Mouse (Mus musculus) left cerebral cortex, adult 2 months (tissue): ENCODE measurements around the gene Lingo1. TPM values are rescaled to one million over a fixed set of nuclear protein-coding genes. Genes with fewer than 3 reads are reported as not detected.

Source experiments
- DNase-seq, 2 experiments: peaks; one replicate each; pipeline ENCODE4 v3.0.0; 2021 to 2022; ENCODE audit warnings: low spot score in 2 of 2, mixed read lengths in 1 of 2; ENCODE audit errors: extremely low spot score in 1 of 2
- H3K27ac ChIP-seq: fragments of 200-600 bp; 2 replicates; pipeline ENCODE4 v1.8.1; 2022
- H3K4me3 ChIP-seq: fragments of 200-600 bp; 2 replicates; pipeline ENCODE4 v1.8.1; 2022
- CTCF ChIP-seq: fragments of 200-600 bp; IDR thresholded peaks from 2 replicates; pipeline ENCODE4 v1.8.1; 2022; ENCODE audit warnings: antibody characterized with exemption, mild to moderate bottlenecking, moderate library complexity
- intact Hi-C: fragments of 180-260 bp; cut with DNase I; formaldehyde crosslinking; loops from one replicate; pipeline ENCODE4 v1.15.1; 2025
- long read RNA-seq, 2 experiments: library from polyadenylated mRNA; stranded (forward); transcript quantifications; one replicate each; pipeline ENCODE4 v2.0.0; 2021; ENCODE audit warnings: borderline mapping rate in 2 of 2
- total RNA-seq, 2 experiments: library from RNA; stranded (reverse); gene quantifications; 2 replicates each; pipeline ENCODE4 v1.2.3; 2021

Lingo1 gene
- 100 to 1,000 TPM; 481 to 504 TPM for total RNA-seq
- long read RNA-seq, experiment 1, transcript Lingo1-203 (2 exons, 2,782 nt): major isoform, 286 of 543 reads
- long read RNA-seq, experiment 1, transcript Lingo1-206 (7 exons, 3,627 nt): minor isoform, 12 of 543 reads
- long read RNA-seq, experiment 1, partial matches to known transcripts: 1 of 543 reads
- long read RNA-seq, experiment 1, other reads (novel, unspliced or antisense): 243 of 543 reads
- long read RNA-seq, experiment 2, transcript Lingo1-206 (7 exons, 3,627 nt): minor isoform, 8 of 337 reads
- long read RNA-seq, experiment 2, transcript Lingo1-203 (2 exons, 2,782 nt): major isoform, 199 of 337 reads
- long read RNA-seq, experiment 2, partial matches to known transcripts: 37 of 337 reads
- long read RNA-seq, experiment 2, other reads (novel, unspliced or antisense): 93 of 337 reads

DNA sequence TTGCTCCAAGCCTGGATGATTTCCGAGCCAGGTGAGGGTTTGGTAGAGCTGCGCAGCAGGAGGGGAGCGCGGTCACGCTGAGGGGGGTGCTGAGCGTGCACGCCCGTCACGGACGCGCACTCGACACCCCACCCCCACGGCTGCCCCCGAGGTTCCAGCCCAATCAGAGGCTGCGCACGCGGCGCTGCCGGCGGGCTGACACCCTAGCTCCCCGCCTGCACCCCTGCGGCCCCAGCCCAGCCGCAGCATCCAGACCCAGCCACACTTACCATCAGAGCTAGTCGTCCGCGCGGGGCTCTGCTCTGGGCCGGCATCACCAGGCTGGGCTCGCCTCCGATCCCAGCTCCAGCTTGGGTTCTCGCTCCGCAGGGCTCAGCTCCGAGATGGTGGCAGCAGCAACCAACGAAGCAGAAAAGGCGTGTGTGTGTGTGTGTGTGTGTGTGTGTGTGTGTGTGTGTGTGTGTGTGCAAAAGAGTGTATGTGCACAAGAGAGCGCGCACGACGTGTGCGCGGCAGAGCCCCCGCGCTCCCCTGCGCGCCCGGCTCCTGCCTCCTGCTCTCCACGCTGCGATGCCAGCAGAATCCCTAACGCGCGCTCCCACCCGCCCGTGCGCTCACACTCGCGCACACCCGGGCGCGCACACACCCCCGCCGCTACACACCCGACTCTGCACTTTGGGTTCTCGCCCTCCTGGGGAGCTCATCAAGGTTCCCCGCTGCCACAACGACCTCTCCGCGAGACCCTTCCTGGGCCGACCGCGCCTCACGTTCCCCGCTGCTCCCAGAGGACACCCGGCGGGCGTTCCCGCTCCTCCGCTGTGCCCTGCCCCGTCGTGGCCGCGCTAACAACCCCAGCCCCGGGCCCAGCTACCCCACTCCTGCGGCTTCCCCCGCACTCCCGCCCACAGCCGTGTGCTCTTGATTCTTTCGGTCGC, at the start of gene Lingo1:
TSS of gene Lingo1 (minus strand) at position 748 of the 935 bp plus-strand sequence.
- DNase-seq: peak; percentile 81 to 83
- TF ChIP-seq CTCF: no peak
- Histone ChIP-seq H3K4me3 (peak within 1 kb of the TSS; percentile 70), H3K27ac (peak within 1 kb of the TSS; percentile 98)
- intact Hi-C loops: loop anchor here (5.0 kb wide), 2 partner anchors 59 to 139 kb away; no protein-coding TSS in a partner anchor

DNA sequence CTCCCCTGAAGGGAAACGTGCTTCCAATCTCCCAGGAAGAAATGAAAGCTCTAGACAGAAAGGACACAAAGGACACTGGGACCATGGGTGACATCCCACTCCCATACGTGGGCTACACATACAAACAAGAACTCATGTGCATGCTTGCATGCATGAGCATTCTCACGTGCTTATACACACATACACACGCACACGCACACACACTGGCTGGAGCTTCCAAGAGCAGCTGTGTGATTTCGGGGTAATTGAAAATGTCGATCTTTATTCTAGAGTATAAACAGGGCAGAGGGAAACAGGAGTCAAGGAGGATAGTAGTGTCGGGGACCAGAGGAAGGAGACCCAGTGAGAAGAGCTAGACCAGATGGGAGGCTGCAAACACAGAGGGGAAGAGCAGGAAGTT, 48.4 kb upstream of the Lingo1 start:
- intact Hi-C loops: no loop called here
- H3K27ac ChIP-seq: no peak overlapping the region
- TF ChIP-seq CTCF: no peak
- H3K4me3 ChIP-seq: no peak overlapping the region
- no peak for DNase-seq

DNA sequence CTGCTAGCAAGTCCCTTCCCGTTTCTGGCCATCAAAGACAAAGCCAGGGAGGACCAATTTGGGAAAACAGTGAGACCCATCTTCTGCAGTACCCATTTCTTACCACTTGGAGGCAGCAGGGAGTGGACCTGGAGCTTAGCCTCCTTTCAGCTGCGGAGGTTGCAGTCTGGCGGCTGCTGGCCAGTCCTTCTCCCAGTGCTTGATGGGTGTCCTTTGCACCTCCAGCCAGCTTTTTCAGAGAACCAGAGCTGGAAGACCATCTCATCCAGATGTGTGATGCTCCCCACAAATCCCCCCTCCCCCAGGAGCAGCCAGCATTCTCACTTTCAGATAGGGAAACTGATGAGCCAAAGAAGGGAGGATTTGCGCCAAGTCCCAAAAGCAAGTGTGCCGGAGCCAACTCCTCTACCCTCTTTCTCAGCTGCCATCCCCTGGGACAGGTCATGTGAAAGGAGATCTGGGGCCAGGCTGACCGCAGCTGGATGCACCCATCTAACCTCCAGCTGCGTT, 47.5 kb upstream of the Lingo1 start:
- H3K27ac ChIP-seq: no peak overlapping the region
- peak; percentile 72 to 83 for DNase-seq
- H3K4me3 ChIP-seq: no peak overlapping the region
- intact Hi-C loops: loop anchor here (1.0 kb wide), 1 partner anchor 46 kb away; no protein-coding TSS in a partner anchor
- peak; percentile 95 for TF ChIP-seq CTCF

DNA sequence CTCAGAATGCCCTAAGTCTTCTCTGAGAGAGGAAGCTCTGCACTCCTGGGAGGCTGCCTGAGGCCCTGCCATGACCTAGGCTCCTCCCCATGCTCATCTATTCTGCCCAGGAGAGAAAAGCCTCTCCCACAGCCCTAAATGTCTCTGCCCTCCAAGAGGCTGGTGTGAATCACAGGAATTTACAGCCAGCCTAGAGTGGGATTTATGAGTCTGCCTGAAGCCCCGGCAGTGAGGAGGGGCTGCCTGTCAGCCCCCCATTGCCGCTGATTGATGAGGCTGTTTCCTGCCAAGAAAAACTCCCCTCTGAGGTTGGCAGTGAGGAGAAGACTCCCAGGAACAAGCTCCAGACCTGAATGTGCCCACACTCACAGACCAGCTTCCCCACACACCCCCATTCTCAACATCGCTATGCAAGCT, 46.0 kb upstream of the Lingo1 start:
- DNase-seq: no peak
- Histone ChIP-seq H3K27ac (no peak overlapping the region), H3K4me3 (no peak overlapping the region)
- intact Hi-C loops: no loop called here
- TF ChIP-seq CTCF: no peak

DNA sequence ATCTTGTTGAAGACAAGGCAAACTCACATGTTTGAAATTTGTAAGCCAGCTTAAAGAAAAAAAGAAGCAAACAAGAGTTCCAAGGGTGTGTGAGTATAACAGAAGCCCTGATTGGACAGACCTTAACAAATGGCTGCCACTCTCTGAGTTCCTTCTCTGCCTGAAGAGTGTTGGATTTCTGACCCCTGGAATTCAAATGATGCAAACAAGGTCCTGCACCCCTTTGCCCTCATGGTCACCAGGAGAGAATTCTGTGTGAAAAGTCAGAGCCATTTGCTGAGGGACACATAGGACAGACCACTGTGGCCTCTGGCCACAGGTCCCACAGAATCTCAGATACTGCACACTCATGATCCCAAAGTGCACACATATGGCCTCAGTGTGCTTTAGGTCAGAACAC, 45.6 kb upstream of the Lingo1 start:
- no peak for TF ChIP-seq CTCF
- intact Hi-C loops: no loop called here
- DNase-seq: no peak
- Histone ChIP-seq H3K4me3 (no peak overlapping the region), H3K27ac (no peak overlapping the region)

DNA sequence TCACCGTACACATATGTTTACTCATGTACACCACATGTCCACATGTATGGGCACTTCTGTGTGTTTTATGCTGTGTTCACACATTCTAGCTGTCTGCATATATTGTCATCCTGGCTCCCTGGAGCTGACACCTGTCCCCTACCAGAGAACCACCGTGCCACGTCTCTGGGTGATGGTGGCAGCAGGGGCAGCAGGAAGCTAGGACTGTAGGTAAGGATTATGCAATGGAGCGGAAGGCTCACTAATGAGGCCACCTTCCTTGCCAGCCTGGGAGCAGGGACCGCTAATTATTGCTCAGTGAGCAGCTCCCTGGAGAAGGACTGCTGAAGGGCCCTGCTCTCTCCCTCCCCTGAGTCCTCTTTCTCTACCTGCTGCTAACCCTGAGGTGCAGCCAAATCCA, 44.5 kb upstream of the Lingo1 start:
- no peak for TF ChIP-seq CTCF
- intact Hi-C loops: no loop called here
- Histone ChIP-seq H3K4me3 (no peak overlapping the region), H3K27ac (no peak overlapping the region)
- DNase-seq: no peak

DNA sequence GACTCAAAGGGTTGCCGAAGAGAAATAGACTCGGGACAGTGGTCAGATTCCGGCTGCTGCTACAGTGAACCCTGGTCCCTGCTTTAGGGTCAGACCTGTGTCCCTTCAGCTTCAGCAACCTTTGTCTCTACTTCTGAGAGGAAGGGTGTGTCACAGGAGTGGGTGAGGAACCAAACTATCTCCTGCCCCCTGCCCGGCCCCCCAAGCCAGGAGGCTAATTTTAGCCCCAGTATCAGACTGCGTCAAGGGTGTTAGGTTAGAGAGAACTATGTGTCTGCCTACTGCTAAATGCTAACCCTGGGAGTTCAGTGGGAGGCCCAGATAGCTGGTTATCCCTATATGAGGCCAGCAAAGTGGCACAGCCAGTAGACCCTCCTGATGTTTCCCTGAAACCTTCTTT, 38.9 kb upstream of the Lingo1 start:
- no peak for DNase-seq
- TF ChIP-seq CTCF: no peak

DNA sequence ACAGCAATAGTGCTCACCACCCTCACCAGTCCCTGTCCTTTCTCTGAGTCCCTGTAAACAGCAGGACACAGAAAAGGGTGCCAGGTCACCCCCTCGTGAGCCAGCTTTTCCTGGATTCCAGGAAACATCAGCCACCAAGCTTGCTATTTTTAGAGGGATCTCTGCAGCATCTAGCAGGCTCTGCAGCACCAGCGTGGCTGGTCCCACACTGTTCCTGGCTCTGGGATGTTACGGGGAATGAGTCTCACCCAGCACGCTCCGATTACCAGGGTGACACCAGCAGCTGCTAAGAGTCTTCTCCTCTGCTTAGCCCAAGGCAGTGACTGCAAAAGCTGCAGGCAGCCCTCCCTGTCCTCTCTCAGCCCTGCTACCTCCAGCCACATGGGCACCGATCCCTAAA, 36.6 kb upstream of the Lingo1 start:
- TF ChIP-seq CTCF: no peak
- Histone ChIP-seq H3K4me3 (no peak overlapping the region), H3K27ac (no peak overlapping the region)
- DNase-seq: no peak
- intact Hi-C loops: no loop called here

More for the DNA sequence above, 38.9 kb upstream of the Lingo1 start:
- intact Hi-C loops: no loop called here
- Histone ChIP-seq H3K27ac (no peak overlapping the region), H3K4me3 (no peak overlapping the region)

DNA sequence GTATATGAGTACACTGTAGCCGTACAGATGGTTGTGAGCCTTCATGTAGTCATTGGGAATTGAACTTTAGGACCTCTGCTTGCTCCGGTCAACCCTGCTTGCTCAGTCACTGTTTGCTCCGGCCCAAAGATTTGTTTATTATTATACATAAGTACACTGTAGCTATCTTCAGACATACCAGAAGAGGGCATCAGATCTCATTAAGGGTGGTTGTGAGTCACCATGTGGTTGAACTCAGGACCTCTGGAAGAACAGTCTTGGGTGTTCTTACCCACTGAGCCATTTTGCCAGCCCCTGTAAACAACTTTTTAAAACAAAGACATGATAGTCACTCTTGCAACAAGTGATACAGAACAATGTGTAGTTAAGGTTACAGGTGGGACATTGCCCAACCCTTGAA, 35.6 kb upstream of the Lingo1 start:
- Histone ChIP-seq H3K4me3 (no peak overlapping the region), H3K27ac (no peak overlapping the region)
- intact Hi-C loops: no loop called here
- DNase-seq: no peak
- TF ChIP-seq CTCF: peak; percentile 15

DNA sequence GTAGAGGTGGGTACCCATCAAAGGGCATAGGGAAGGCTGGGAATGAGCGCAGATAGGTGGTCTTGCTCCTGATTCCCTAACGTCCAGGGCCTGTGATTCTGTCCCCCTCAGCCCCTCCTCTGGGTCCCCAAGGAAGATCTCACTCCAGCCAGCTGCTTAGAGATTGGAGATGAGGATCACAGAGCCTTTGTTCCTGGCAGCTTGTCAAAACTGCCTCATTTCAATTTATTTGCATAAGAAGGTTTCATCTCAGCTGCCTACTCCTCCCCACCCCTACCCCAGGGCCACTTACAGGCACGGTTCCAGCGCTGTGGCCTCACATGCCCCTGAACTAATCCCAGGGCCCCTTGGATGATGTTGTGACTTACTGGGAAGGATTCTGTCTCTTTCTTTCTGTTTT, 33.9 kb upstream of the Lingo1 start:
- Histone ChIP-seq H3K4me3 (no peak overlapping the region), H3K27ac (no peak overlapping the region)
- intact Hi-C loops: no loop called here
- DNase-seq: no peak
- no peak for TF ChIP-seq CTCF

DNA sequence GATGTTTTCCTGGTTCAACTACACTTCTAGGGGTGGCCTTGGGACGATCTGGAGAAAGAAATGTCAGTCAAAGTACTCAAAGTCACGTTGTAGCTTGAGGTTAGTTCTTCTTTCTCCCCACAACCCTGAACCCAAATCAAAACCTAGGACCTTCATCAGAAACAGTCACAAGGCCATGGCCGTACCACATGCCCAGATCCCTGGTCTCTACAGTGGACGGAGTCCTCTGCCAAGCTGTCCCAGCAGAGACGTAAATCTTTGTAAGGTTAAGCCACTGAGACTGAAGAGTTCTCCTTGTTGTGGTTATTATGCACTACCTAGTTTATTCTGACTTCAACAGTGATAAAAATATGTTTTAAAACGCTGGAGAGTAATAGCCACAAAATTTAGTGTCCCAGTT, 32.6 kb upstream of the Lingo1 start:
- DNase-seq: no peak
- TF ChIP-seq CTCF: no peak
- no peak overlapping the region for H3K4me3 ChIP-seq
- H3K27ac ChIP-seq: no peak overlapping the region
- intact Hi-C loops: no loop called here

DNA sequence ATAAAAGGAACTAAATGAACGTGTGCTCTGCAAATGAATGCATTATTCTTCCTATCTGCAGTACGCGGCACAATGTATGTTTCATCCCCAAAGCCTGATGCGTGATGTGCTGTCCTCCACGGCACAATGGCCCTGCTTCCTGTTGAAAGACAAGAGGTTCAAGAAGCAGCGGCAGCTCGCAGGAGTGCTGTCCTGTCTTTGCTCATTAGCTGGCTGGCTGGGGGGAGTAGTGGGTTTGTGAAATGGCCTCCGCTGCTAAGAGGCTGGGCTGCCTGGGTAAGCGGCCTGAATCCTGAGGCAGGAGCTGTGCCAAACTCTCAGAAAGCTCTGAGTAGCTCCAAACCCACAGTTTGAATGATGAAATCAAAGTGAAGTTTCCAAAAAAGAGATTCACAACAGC, 31.9 kb upstream of the Lingo1 start:
- Histone ChIP-seq H3K4me3 (no peak overlapping the region), H3K27ac (no peak overlapping the region)
- no peak for DNase-seq
- no peak for TF ChIP-seq CTCF
- intact Hi-C loops: no loop called here
